In the genomic region with DNA sequence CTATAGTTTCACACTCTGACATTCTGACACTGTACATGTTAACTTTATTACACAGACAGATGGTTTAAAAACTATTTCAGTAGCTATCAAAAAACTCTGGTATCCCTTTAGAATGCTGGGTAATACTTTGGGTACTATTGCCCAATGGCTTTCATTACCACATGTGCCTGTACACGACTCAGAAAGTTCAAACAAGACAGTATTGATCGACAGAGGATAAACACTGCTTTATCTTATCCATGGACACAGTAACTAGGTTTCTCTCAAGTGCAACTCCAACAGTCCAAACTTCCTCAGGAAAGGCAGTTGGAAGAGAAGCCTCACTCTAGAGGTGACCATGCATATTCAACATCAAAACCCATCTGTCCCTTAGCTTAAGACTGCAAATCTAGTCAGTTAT, we compare ENCODE assay signal across 23 mouse cellular contexts. TPM values are rescaled to one million over a fixed set of nuclear protein-coding genes. Genes with fewer than 3 reads are reported as not detected.
A peak's percentile ranks its signal among the peaks of the same experiment; 100 is the strongest.
DNase-seq lines count a peak whose midpoint lies in the region; ATAC-seq lines count a peak whose summit lies in the region.
"Had no signal": no experiment of that assay in that cellular context is flagged by ENCODE, and none has a peak within 500 bp of the region (broad histone marks: within the 10 kb centered on the region; RNA-seq: fewer than 3 reads in every experiment).

No protein-coding gene starts in this region.

- H3K27me3 ChIP-seq in intestine, embryonic 16.5 days (replicated peaks; ENCODE audit: control insufficient read depth, insufficient read depth, low read length) = no peaks in the 10 kb centered on the region
- H3K27me3 ChIP-seq in liver, embryonic 11.5 days (replicated peaks; ENCODE audit: control insufficient read depth, insufficient read depth, low read length) = no peaks in the 10 kb centered on the region
- no peaks in the 10 kb centered on the region for H3K27me3 ChIP-seq in liver, embryonic 15.5 days
- H3K27me3 ChIP-seq: embryonic facial prominence, embryonic 15.5 days; forebrain, embryonic 15.5 days; heart, embryonic 15.5 days had no signal

- no peak overlapping the region for H3K9ac ChIP-seq in intestine, embryonic 16.5 days (ENCODE audit: low read depth, low read length)
- no peak overlapping the region for H3K9ac ChIP-seq in liver, embryonic 11.5 days (ENCODE audit: low read depth, low read length)
- H3K9ac ChIP-seq in liver, embryonic 15.5 days = no peak overlapping the region
- H3K9ac ChIP-seq: embryonic facial prominence, embryonic 15.5 days; forebrain, embryonic 15.5 days; heart, embryonic 15.5 days; hindbrain, embryonic 14.5 days had no signal

- peaks cover 8% of the 10 kb centered on the region; the same call in 1 of the 2 replicates for H3K4me1 ChIP-seq in intestine, embryonic 16.5 days (ENCODE audit: control insufficient read depth, insufficient read depth, low read length)
- H3K4me1 ChIP-seq in liver, embryonic 11.5 days (replicated peaks; ENCODE audit: control insufficient read depth, insufficient read depth, low read length) = no peaks in the 10 kb centered on the region
- no peaks in the 10 kb centered on the region for H3K4me1 ChIP-seq in liver, embryonic 15.5 days (replicated peaks)
- H3K4me1 ChIP-seq: embryonic facial prominence, embryonic 15.5 days; forebrain, embryonic 10.5 days; forebrain, embryonic 15.5 days; heart, embryonic 15.5 days had no signal

- 32% methylated on average over 2 of the region's 2 CpGs for WGBS in intestine, embryonic 16.5 days
- 57% methylated on average over 2 of the region's 2 CpGs for WGBS in liver, embryonic 11.5 days
- WGBS in liver, embryonic 15.5 days (ENCODE audit: insufficient replicate concordance) = 49% methylated on average over 2 of the region's 2 CpGs

- H3K4me2 ChIP-seq in intestine, embryonic 16.5 days (ENCODE audit: low read depth, low read length) = no peak overlapping the region
- peak overlapping the region; percentile 48 for H3K4me2 ChIP-seq in liver, embryonic 11.5 days
- no peak overlapping the region; the same call in 1 of the 2 replicates for H3K4me2 ChIP-seq in liver, embryonic 15.5 days
- H3K4me2 ChIP-seq: embryonic facial prominence, embryonic 15.5 days; forebrain, embryonic 15.5 days; heart, embryonic 11.5 days; heart, embryonic 15.5 days; hindbrain, embryonic 14.5 days had no signal

- no peak overlapping the region for H3K4me3 ChIP-seq in intestine, embryonic 16.5 days (ENCODE audit: low read length)
- H3K4me3 ChIP-seq in liver, embryonic 11.5 days (ENCODE audit: low read depth, low read length) = no peak overlapping the region
- no peak overlapping the region for H3K4me3 ChIP-seq in liver, embryonic 15.5 days (replicated peaks)
- H3K4me3 ChIP-seq: embryonic facial prominence, embryonic 15.5 days; erythroblast, embryonic 14.5 days; forebrain, embryonic 10.5 days; forebrain, embryonic 15.5 days; heart, adult 2 months; heart, embryonic 15.5 days had no signal

- H3K9me3 ChIP-seq in intestine, embryonic 16.5 days (ENCODE audit: control insufficient read depth, low read length) = no peaks in the 10 kb centered on the region
- no peaks in the 10 kb centered on the region for H3K9me3 ChIP-seq in liver, embryonic 11.5 days (ENCODE audit: control insufficient read depth, low read length)
- no peaks in the 10 kb centered on the region for H3K9me3 ChIP-seq in liver, embryonic 15.5 days (replicated peaks)
- H3K9me3 ChIP-seq: embryonic facial prominence, embryonic 15.5 days; forebrain, embryonic 10.5 days; forebrain, embryonic 15.5 days; heart, embryonic 15.5 days had no signal

- no peaks in the 10 kb centered on the region for H3K36me3 ChIP-seq in intestine, embryonic 16.5 days (ENCODE audit: control insufficient read depth, insufficient read depth, low read length)
- no peaks in the 10 kb centered on the region for H3K36me3 ChIP-seq in liver, embryonic 11.5 days (ENCODE audit: control insufficient read depth, insufficient read depth, low read length)
- H3K36me3 ChIP-seq in liver, embryonic 15.5 days (replicated peaks) = no peaks in the 10 kb centered on the region
- H3K36me3 ChIP-seq: embryonic facial prominence, embryonic 15.5 days; forebrain, embryonic 10.5 days; forebrain, embryonic 15.5 days; heart, embryonic 15.5 days had no signal

- DNase-seq in liver, embryonic 11.5 days (ENCODE audit: low spot score) = no peak
- DNase-seq in lung, postnatal 14 days = no peak
- no peak for DNase-seq in gastrocnemius, postnatal 4 days (ENCODE audit: low spot score in 2 of 2)
- DNase-seq in frontal cortex, postnatal 25 days (ENCODE audit: low spot score in 2 of 2) = no peak
- DNase-seq: adrenal gland, adult 2 months; adrenal gland, postnatal 25 days; cerebellum, adult 2 months; cerebellum, postnatal 10 days; embryo, embryonic 11 days; gastrocnemius, postnatal 10 days; heart, adult 2 months; heart, postnatal 14 days had no signal

- peak overlapping the region; percentile 41 for H3K27ac ChIP-seq in intestine, embryonic 16.5 days (ENCODE audit: low read length)
- no peak overlapping the region for H3K27ac ChIP-seq in liver, embryonic 11.5 days (ENCODE audit: low read depth, low read length)
- H3K27ac ChIP-seq in liver, embryonic 15.5 days (replicated peaks) = no peak overlapping the region
- H3K27ac ChIP-seq: embryonic facial prominence, embryonic 15.5 days; forebrain, embryonic 10.5 days; forebrain, embryonic 15.5 days; heart, adult 2 months; heart, embryonic 15.5 days; hindbrain, embryonic 14.5 days had no signal

- peak; percentile 60 for ATAC-seq in intestine, embryonic 16.5 days
- ATAC-seq in liver, embryonic 11.5 days (replicated peaks; ENCODE audit: low FRiP score) = no peak
- peak; percentile 47; the same call in 1 of the 2 replicates for ATAC-seq in liver, embryonic 15.5 days (ENCODE audit: insufficient read depth)
- ATAC-seq: forebrain, embryonic 15.5 days had no signal

RNA-seq across cellular contexts. Expression of a gene that starts 2.8 kb away (rescaled TPM):
- polyA plus RNA-seq in intestine, embryonic 16.5 days (2015; fragmentation: Nextera tagmentation; extraction: Ambion mirVana) = 11.1 and 11.8 TPM in 2 replicates
- 10.9 and 11.1 TPM in 2 replicates for polyA plus RNA-seq in liver, embryonic 11.5 days (2014; fragmentation: Nextera tagmentation; extraction: Ambion mirVana)
- 8.1 and 10.0 TPM in 2 replicates for polyA plus RNA-seq in liver, embryonic 15.5 days (2015; fragmentation: Nextera tagmentation; extraction: Ambion mirVana)
- total RNA-seq in gastrocnemius, postnatal 4 days (2021) = under 1 TPM in 1 of 2 experiments, not detected in 1; 0.29 TPM
- total RNA-seq: adrenal gland, postnatal 25 days; ES-E14; gastrocnemius, postnatal 10 days; heart, adult 2 months; heart, postnatal 14 days had no signal
- polyA plus RNA-seq: embryonic facial prominence, embryonic 11.5 days; embryonic facial prominence, embryonic 15.5 days; erythroblast, embryonic 14.5 days; forebrain, embryonic 10.5 days; forebrain, embryonic 15.5 days; heart, adult 2 months; heart, embryonic 15.5 days; hindbrain, embryonic 14.5 days had no signal
